Mouse (Mus musculus): ENCODE measurements around the gene Sfxn2.

DNA sequence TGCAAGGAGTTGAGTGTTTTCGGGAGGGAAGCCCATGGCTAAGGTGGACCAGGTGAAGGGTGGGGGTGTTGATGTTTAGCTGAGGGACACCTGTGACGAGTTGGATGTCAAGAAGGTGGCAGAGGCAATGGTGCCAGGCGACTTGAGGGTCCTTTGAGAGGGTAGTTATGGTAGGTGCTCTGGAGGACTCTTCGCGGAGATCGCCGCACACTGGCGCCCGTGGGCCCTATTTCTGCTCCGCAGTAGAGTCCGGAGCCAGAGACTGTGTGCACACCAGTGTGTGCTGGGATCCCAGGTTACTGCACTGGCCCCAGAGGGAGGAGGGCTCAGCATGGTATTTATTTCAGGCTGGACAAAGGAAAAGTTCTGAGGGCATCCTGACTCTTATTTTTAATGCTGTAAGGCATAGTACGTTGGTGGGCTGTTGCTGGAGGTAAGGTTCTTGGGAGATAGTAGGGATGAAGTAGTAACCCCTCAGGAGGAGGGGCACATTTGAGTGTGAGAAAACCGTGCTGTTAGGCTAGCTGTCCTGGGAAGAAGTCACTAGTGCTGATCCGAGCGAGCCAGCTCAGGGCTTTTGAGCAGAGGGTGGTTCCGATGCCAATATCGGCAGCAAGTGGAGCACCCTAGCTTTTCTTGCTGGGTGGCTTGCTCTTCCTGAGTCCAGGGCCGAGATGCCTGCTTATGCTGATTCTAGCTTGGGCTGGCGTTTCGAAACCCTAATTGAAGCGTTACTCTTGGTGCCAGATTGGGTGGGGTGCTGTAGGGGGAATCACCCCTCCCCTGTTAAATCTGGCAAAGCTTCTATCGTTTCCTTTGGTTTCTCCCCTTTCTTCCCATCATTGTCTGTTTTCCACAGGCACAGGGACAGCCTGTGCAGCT is 26.5 kb downstream of the Sfxn2 start:
- TF ChIP-seq CTCF (IDR thresholded peaks at IDR 0.05) (no peak), EP300 (IDR thresholded peaks at IDR 0.05) (no peak)

Data from lung, postnatal 0 days (tissue).